Mouse (Mus musculus): ENCODE results near the gene Kif2a. TPM values are rescaled to one million over a fixed set of nuclear protein-coding genes. Genes with fewer than 3 reads are reported as not detected.
"Not testable (repeated sequence)": the region's sequence is repeated elsewhere in the genome, so short reads cannot be mapped to it uniquely, and the experiment has no call there.

Gene Kif2a
- total RNA-seq, 2 experiments from 2014 or later: 20.3 to 54.5 TPM

- ATAC-seq (replicated peaks; ENCODE audit: poor library complexity, severe bottlenecking): peak; percentile 21; the same call in 1 of the 2 replicates
These were observed 3.7 kb upstream of the Kif2a start for GRCm38 (mm10) chr13:107025663-107026062.

- peak; percentile 65 for ATAC-seq (replicated peaks; ENCODE audit: poor library complexity, severe bottlenecking)
These were observed 593 bp upstream of the Kif2a start for GRCm38 (mm10) chr13:107022266-107023171.

- no peak for ATAC-seq (replicated peaks; ENCODE audit: poor library complexity, severe bottlenecking)
These were observed 2.5 kb downstream of the Kif2a start for GRCm38 (mm10) chr13:107019443-107019842.

- ATAC-seq (replicated peaks; ENCODE audit: poor library complexity, severe bottlenecking): no peak
These were observed 8.0 kb downstream of the Kif2a start for GRCm38 (mm10) chr13:107013926-107014325.

GRCm38 (mm10) chr13:107011618-107012017, 10.3 kb downstream of the Kif2a start:
- no peak for ATAC-seq (replicated peaks; ENCODE audit: poor library complexity, severe bottlenecking)

GRCm38 (mm10) chr13:107008174-107008573, 13.8 kb downstream of the Kif2a start:
- ATAC-seq (replicated peaks; ENCODE audit: poor library complexity, severe bottlenecking): no peak

- ATAC-seq (replicated peaks; ENCODE audit: poor library complexity, severe bottlenecking): no peak
These were observed 18.7 kb downstream of the Kif2a start for GRCm38 (mm10) chr13:107003211-107003610.

GRCm38 (mm10) chr13:106998671-106999070, 23.3 kb downstream of the Kif2a start:
- peak; percentile 99 for ATAC-seq (replicated peaks; ENCODE audit: poor library complexity, severe bottlenecking)

GRCm38 (mm10) chr13:106998026-106998425, 23.9 kb downstream of the Kif2a start:
- no peak for ATAC-seq (replicated peaks; ENCODE audit: poor library complexity, severe bottlenecking)

- ATAC-seq (replicated peaks; ENCODE audit: poor library complexity, severe bottlenecking): not testable (repeated sequence)
These were observed 24.4 kb downstream of the Kif2a start for GRCm38 (mm10) chr13:106997557-106997956.

- ATAC-seq (replicated peaks; ENCODE audit: poor library complexity, severe bottlenecking): no peak
These were observed 25.0 kb downstream of the Kif2a start for GRCm38 (mm10) chr13:106996891-106997290.

- ATAC-seq (replicated peaks; ENCODE audit: poor library complexity, severe bottlenecking): no peak
These were observed 60.4 kb downstream of the Kif2a start for GRCm38 (mm10) chr13:106961496-106961895.

GRCm38 (mm10) chr13:106960557-106960956, 61.4 kb downstream of the Kif2a start:
- no peak for ATAC-seq (replicated peaks; ENCODE audit: poor library complexity, severe bottlenecking)

- no peak for ATAC-seq (replicated peaks; ENCODE audit: poor library complexity, severe bottlenecking)
These were observed 63.6 kb downstream of the Kif2a start for GRCm38 (mm10) chr13:106958286-106958685.

GRCm38 (mm10) chr13:106957554-106957953, 64.4 kb downstream of the Kif2a start:
- ATAC-seq (replicated peaks; ENCODE audit: poor library complexity, severe bottlenecking): no peak

GRCm38 (mm10) chr13:106954880-106955279, 67.0 kb downstream of the Kif2a start:
- ATAC-seq (replicated peaks; ENCODE audit: poor library complexity, severe bottlenecking): no peak

GRCm38 (mm10) chr13:106947583-106947982, 74.3 kb downstream of the Kif2a start:
- ATAC-seq (replicated peaks; ENCODE audit: poor library complexity, severe bottlenecking): no peak

GRCm38 (mm10) chr13:106946594-106947540, 75.1 kb downstream of the Kif2a start, which contains the start of gene Dimt1:
Gene Dimt1 (plus strand): TSS chr13:106947127.
- ATAC-seq (replicated peaks; ENCODE audit: poor library complexity, severe bottlenecking): peak; percentile 99

GRCm38 (mm10) chr13:106945518-106945917, 76.4 kb downstream of the Kif2a start:
- no peak for ATAC-seq (replicated peaks; ENCODE audit: poor library complexity, severe bottlenecking)

- ATAC-seq (replicated peaks; ENCODE audit: poor library complexity, severe bottlenecking): no peak
These were observed 79.2 kb downstream of the Kif2a start for GRCm38 (mm10) chr13:106942721-106943120.
